Comparison of ENCODE assay signal across 1 mouse cellular context in the genomic region with DNA sequence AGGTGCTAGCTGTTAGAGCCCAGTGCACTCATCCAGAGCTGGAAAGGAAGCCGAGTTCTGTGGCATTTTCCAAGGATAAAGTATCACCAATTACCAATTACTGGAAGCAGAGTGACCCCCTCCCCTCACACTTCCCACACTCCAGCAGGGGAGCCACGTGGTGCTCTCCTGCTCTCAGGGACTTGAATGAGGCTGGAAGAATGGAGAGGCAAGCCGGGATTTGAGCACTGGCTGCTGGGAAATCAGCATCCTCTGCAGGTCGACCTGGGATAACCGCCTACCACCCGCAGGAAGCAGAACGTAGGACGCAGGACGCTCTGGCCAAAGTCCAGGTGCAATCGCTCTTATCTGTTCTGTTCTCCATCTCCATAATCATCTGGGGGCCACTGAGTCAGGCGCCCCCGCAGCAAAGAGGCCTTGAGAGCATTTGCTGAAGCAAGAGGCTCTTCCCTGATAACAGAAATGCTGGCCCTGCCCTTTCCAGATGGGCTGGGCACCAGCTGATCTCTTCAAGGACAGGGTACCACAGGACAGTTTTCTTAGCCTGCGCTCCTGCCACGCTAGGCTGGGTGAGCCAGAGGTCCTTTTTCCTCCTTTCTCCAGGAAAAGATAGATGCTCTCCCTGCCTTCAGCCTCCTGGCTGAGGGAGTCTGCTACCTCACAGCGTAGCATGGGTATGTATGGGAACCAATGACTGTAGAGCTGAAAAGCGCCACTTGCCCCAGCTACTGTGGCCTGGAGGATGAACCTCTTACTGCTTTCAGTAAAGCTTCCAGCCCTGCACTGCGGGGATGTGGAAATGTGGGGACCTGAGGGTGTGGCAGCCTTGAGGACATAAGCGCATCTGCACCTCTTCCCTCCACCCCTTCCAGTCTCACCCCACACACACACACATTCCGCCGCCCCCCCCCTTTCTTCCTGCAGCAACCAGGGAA.
TF ChIP-seq lines count a peak whose summit lies in the region.

No protein-coding gene starts in this region.

TF ChIP-seq in MEL, 35 proteins besides CTCF, POLR2A, EP300 and RAD21:
- TF ChIP-seq MYC (IDR thresholded peaks at IDR 0.05; ENCODE audit: low read depth, low read length) (no peak), GATA1 (IDR thresholded peaks at IDR 0.05; ENCODE audit: low read depth, low read length) (peak; percentile 34; the same call in 1 of the 2 replicates), ETS1 (IDR thresholded peaks at IDR 0.05; ENCODE audit: low read depth, low read length) (peak; percentile 36; the same call in 1 of the 2 replicates), ZKSCAN1 (IDR thresholded peaks at IDR 0.05; ENCODE audit: low read depth, low read length) (no peak), RCOR1 (IDR thresholded peaks at IDR 0.05; ENCODE audit: low read depth, low read length) (no peak), POLR2AphosphoS5 (IDR thresholded peaks at IDR 0.05; ENCODE audit: borderline replicate concordance, low read depth, low read length) (no peak)
